ENCODE assay signal across 30 mouse cellular contexts in the genomic region with DNA sequence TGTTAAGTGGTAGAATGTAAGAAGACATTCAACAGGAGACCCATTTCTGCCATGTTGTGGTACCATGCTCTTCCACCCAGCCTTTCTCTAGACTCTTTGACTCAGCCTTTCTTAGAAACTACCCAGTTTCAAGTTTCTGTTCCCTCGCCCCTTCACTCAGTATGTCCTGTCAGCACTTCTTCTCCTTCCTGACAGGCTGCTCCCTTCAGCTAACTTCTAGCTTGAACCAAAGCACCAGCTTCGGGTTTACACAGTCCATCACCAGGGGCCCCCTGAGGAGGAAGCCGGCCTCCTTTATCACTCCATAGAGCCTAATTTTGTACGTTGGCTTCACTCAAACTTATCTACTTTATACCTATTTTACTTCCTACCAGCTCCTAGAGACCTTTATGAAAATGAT. TPM values are rescaled to one million over a fixed set of nuclear protein-coding genes. Genes with fewer than 3 reads are reported as not detected.
DNase-seq lines count a peak whose midpoint lies in the region; ATAC-seq and TF ChIP-seq lines count a peak whose summit lies in the region.
"Had no signal": no experiment of that assay in that cellular context is flagged by ENCODE, and none has a peak within 500 bp of the region (broad histone marks: within the 10 kb centered on the region; RNA-seq: fewer than 3 reads in every experiment).

No protein-coding gene starts in this region.

- no peaks in the 10 kb centered on the region for H3K27me3 ChIP-seq in megakaryocyte, embryonic 14.5 days (replicated peaks)
- H3K27me3 ChIP-seq: heart, embryonic 12.5 days; heart, embryonic 15.5 days; hindbrain, embryonic 13.5 days had no signal

- H3K9me3 ChIP-seq in megakaryocyte, embryonic 14.5 days: no peaks in the 10 kb centered on the region
- H3K9me3 ChIP-seq: embryonic facial prominence, embryonic 10.5 days; embryonic facial prominence, embryonic 13.5 days; forebrain, embryonic 10.5 days; forebrain, embryonic 13.5 days; heart, embryonic 12.5 days; heart, embryonic 15.5 days; hindbrain, embryonic 10.5 days; hindbrain, embryonic 13.5 days had no signal

- ATAC-seq in megakaryocyte, adult 5-6 weeks (ENCODE audit: poor library complexity, severe bottlenecking): no peak
- ATAC-seq: CD4-positive, CD25-positive, alpha-beta regulatory T cell, adult 4 months; forebrain, embryonic 13.5 days; forebrain, embryonic 16.5 days; hindbrain, embryonic 16.5 days had no signal

- H3K4me1 ChIP-seq in megakaryocyte, embryonic 14.5 days: peaks cover 63% of the 10 kb centered on the region
- peaks cover 11% of the 10 kb centered on the region for H3K4me1 ChIP-seq in bone marrow macrophage, adult 2 months (ENCODE audit: control insufficient read depth, insufficient read depth, low read length)

- TF ChIP-seq POLR2A in bone marrow macrophage, adult 2 months (IDR thresholded peaks at IDR 0.05; ENCODE audit: borderline replicate concordance, low read depth, low read length): no peak

- TF ChIP-seq CTCF in bone marrow macrophage, adult 2 months (IDR thresholded peaks at IDR 0.05; ENCODE audit: low read depth, low read length): no peak

- peaks cover 3% of the 10 kb centered on the region for H3K36me3 ChIP-seq in megakaryocyte, embryonic 14.5 days (replicated peaks; ENCODE audit: low read length)
- H3K36me3 ChIP-seq: embryonic facial prominence, embryonic 10.5 days; embryonic facial prominence, embryonic 13.5 days; forebrain, embryonic 10.5 days; heart, embryonic 12.5 days; heart, embryonic 15.5 days; hindbrain, embryonic 10.5 days; hindbrain, embryonic 13.5 days had no signal

- peak overlapping the region; percentile 50 for H3K27ac ChIP-seq in bone marrow macrophage, adult 2 months (ENCODE audit: insufficient read depth, low read depth, low read length)
- H3K27ac ChIP-seq: embryonic facial prominence, embryonic 10.5 days; embryonic facial prominence, embryonic 13.5 days; forebrain, embryonic 10.5 days; forebrain, embryonic 13.5 days; heart, embryonic 15.5 days; hindbrain, embryonic 10.5 days; hindbrain, embryonic 13.5 days had no signal

- DNase-seq in layer of hippocampus, adult 9-11 months: peak; percentile 24
- no peak for DNase-seq in layer of hippocampus, postnatal 10 days (ENCODE audit: low spot score in 2 of 2)
- DNase-seq in spleen, postnatal 4 days (ENCODE audit: low spot score in 2 of 2): no peak
- no peak for DNase-seq in B cell, adult 2 months
- DNase-seq: adrenal gland, adult 2 months; adrenal gland, postnatal 14 days; cerebellum, adult 11-12 months; cerebellum, adult 8-10 months; cerebellum, postnatal 10 days; cerebellum, postnatal 36 days; embryo, embryonic 11 days; gastrocnemius, postnatal 10 days; gastrocnemius, postnatal 36 days; heart, postnatal 10 days; heart, postnatal 36 days had no signal

- peak overlapping the region; percentile 38 for H3K4me3 ChIP-seq in megakaryocyte, embryonic 14.5 days (replicated peaks)
- no peak overlapping the region for H3K4me3 ChIP-seq in bone marrow macrophage, adult 2 months (ENCODE audit: insufficient read depth, low read length)
- H3K4me3 ChIP-seq: embryonic facial prominence, embryonic 10.5 days; embryonic facial prominence, embryonic 13.5 days; erythroblast, embryonic 14.5 days; forebrain, embryonic 10.5 days; forebrain, embryonic 13.5 days; heart, embryonic 12.5 days; heart, embryonic 15.5 days; hindbrain, embryonic 10.5 days; hindbrain, embryonic 13.5 days had no signal

RNA-seq across cellular contexts. Expression of a gene that starts 1.3 kb away (rescaled TPM):
- total RNA-seq in layer of hippocampus, postnatal 10 days (2021): 10 to 100 TPM; 38.2 to 40.4 TPM
- polyA plus RNA-seq in megakaryocyte, embryonic 14.5 days (2012; ENCODE audit: insufficient read depth, low replicate concordance): 3.8 and 9.9 TPM in 2 replicates
- 11.4 and 12.8 TPM in 2 replicates for total RNA-seq in megakaryocyte, adult 5-6 weeks (2015)
- total RNA-seq in megakaryocyte, adult 5-6 weeks (2017): 21.5 and 22.8 TPM in 2 replicates
- polyA plus RNA-seq in bone marrow macrophage, adult 2 months (2012; ENCODE audit: insufficient read depth, insufficient read length, missing spikeins): 45.4 and 49.2 TPM in 2 replicates
